Mouse (Mus musculus) gastrocnemius, adult 2 months (tissue): ENCODE data around the gene Iqce. TPM values are rescaled to one million over a fixed set of nuclear protein-coding genes. Genes with fewer than 3 reads are reported as not detected.

Source experiments
- DNase-seq: peaks from one replicate; pipeline ENCODE4 v3.0.0; 2022
- H3K27ac ChIP-seq: fragments of 200-600 bp; 2 replicates; pipeline ENCODE4 v1.8.1; 2022; ENCODE audit warnings: mild to moderate bottlenecking
- H3K4me3 ChIP-seq: fragments of 200-600 bp; 2 replicates; pipeline ENCODE4 v1.8.1; 2022; ENCODE audit warnings: mild to moderate bottlenecking, moderate library complexity
- CTCF ChIP-seq: fragments of 200-600 bp; IDR thresholded peaks from 2 replicates; pipeline ENCODE4 v1.8.1; 2022; ENCODE audit warnings: antibody characterized with exemption, mild to moderate bottlenecking, moderate library complexity
- intact Hi-C: fragments of 180-260 bp; cut with DNase I; formaldehyde crosslinking; loops from one replicate; pipeline ENCODE4 v1.15.1; 2025
- total RNA-seq, 2 experiments: library from RNA; stranded (reverse); gene quantifications; 2 replicates each; pipeline ENCODE4 v1.2.3; 2021

The Iqce gene
- total RNA-seq, 2 experiments from 2014 or later, result 2.2 to 3.3 TPM

DNA sequence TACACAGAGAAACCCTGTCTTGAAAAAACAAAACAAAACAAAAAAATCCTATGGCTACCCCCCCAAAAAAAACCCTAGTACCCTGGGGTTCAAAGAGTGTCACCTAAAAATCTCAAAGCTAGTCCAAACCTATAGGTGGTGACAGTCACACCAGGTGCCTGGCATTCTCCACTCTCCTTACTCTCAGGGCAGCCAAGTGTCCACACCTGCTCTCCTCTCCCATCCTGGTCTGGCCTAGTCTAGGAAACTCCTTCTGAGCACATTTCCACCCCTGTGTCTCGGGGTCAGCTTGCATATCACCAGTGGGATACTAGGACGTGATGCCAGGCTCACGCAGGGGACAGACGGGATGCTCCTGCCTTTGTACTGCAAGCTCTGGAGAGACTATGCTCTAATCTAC lies 62.9 kb downstream of the Iqce start:
- no peak for TF ChIP-seq CTCF
- DNase-seq, result no peak
- intact Hi-C loops, result no loop called here
- Histone ChIP-seq H3K27ac (peak overlapping the region; percentile 79), H3K4me3 (peak overlapping the region; percentile 21; the same call in 1 of the 2 replicates)

DNA sequence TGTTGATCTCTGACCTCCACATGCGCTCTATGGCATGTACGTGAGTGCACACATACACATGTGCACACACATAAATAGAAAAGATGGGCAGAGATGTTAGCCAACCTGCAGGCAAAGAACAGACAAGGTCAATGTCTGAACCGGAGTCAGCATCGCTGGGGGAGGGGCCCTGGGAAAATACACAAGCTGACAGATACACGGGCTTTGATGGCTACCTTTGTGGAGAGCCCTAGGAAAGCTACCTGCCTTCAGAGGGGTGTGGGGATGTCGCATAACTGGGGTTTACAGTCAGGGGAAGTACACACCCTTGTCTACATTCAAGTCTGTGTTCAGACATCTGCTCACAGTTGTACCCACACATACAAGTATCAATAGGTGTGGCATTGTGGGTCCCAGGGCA lies 63.7 kb downstream of the Iqce start:
- intact Hi-C loops, result no loop called here
- TF ChIP-seq CTCF, result no peak
- DNase-seq, result no peak
- Histone ChIP-seq H3K4me3 (no peak overlapping the region), H3K27ac (no peak overlapping the region)

DNA sequence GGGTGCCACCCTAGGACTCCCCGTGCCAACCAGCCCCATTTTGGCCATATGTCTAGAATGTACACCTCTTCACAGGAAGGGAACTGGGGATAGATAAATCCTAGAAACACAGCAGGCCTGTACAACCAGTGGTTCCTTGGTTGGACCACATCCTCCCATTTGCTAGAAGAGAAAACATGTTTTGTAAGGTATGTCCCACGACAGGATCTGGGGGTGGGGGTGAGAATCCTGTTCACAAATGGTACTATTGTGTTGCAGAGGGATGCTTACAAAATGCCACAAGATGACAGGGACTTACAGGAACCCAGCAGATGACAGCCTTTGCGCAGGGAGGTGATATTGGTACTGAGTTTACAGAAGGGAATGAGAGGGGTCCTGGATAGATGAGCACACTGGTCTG lies 64.2 kb downstream of the Iqce start:
- Histone ChIP-seq H3K4me3 (no peak overlapping the region), H3K27ac (peak overlapping the region; percentile 44; the same call in 1 of the 2 replicates)
- intact Hi-C loops, result no loop called here
- TF ChIP-seq CTCF, result no peak
- DNase-seq, result no peak

DNA sequence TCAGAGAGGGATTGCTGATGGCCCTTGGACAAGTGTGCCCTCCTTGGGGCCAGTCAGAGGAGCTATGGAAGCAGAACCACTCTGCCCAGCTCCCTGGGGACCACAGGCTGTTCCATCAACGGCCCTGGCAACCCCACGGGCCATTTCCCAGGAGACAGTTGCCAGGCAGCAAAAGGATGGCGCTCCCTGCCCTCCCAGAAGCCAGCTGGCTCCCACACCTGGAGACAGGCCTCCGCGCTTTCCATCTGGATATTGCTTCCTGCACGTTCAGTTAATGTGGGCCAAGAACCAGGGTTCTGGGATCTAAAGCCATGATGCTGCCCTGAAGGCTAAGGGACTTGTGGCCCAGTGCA lies 65.1 kb downstream of the Iqce start:
- no peak overlapping the region for H3K4me3 ChIP-seq
- H3K27ac ChIP-seq, result peak overlapping the region; percentile 44; the same call in 1 of the 2 replicates
- TF ChIP-seq CTCF, result no peak
- peak; percentile 62 for DNase-seq
- intact Hi-C loops, result no loop called here

DNA sequence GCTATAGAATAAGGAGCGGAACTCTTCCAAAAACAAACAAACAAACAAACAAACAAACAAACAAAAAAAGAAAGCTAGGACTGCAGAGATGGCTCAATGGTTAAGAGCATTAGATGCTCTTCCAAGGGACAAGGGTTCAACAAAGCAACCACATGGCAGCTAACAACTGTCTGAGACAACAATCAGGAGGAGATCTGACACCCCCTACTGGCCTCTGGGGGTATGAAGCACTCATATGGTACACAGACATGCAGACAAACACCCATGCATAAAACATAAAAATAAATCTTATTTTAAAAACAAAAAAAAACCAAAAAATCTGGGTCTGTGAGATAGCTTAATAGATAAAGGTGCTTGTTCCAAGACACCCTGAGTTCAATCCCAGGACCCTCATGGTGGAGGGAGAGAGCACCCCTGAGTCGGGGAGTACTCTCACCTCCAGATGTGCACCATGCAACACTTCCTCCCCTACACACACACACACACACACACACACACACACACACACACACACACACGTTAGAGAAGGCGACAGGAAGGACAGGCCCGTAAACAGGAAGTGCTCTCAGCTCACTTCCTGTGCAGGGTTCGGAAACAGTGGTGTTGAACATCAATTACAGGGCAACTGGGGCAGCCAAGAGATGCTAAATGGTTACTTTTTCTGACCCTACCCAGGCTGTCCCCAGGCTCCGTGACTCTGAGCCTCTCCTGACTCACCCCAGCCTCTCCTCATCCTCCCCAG lies 65.7 kb downstream of the Iqce start:
- H3K27ac ChIP-seq, result peak overlapping the region; percentile 44; the same call in 1 of the 2 replicates
- peak; percentile 12; the same call in 1 of the 2 replicates for TF ChIP-seq CTCF
- no peak overlapping the region for H3K4me3 ChIP-seq
- intact Hi-C loops, result no loop called here
- no peak for DNase-seq

DNA sequence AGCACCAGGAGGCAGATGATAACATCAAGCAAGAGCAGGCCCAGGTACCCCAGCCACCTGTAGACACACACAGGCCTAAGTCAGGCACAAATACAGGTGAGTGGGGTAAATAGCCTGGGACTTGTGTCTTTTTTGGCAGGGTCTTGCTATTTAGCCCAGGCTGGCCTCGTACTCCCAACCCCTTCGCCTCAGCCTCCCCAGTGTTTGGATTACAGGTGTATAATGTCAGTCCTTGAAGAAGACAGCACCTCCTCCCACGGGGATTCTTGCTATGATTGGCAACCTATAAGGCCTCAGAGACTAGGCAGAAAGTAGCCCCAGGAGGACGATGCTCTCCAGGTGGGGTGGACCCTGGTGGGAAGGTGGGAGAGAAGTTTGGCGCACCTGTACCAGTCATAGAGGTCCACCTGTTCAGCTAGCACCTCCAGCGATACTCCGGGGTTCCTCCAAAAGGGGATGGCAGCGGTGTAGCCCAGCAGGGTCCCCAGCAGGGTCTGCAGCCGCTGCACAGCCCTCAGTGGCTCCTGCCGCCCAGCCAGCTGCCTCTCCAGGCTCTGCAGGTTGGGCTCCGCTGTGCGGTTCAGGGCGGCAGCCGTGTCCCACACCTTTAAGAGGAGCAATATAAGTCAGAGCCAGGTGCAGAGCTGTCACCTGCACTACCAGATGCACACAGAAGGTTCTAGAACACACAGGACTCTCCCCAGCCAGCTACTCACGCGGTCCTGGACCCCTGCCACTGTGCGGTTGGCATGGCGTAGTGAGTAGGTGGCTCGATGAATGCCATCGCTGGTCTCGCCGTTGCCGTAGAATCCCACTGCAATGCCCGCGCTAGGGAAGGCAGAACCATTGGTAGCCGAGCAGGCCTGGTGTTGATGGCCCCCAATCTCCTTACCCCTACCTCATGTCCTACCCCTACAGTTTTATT lies 67.1 kb downstream of the Iqce start:
- no peak for TF ChIP-seq CTCF
- Histone ChIP-seq H3K27ac (no peak overlapping the region), H3K4me3 (no peak overlapping the region)
- intact Hi-C loops, result no loop called here
- DNase-seq, result no peak

DNA sequence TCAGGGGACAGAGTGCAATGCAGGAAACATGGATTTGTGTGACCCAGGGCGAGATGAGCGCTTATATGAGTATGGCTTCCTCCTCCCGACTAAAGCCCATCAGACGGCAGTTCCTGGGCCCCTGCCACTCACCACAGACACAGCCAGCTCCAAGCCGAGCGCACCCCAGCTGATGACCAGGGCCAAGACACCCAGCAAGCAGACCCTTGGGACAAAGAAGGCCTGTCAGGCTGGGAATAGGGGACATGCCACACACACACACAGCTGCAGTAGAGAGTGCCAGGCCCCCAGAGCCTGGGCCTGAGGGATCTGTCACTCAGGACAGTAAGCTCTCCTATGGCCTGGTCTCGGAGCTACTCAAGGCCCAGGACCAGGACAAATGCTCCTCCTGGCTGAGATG lies 68.7 kb downstream of the Iqce start:
- TF ChIP-seq CTCF, result no peak
- intact Hi-C loops, result no loop called here
- DNase-seq, result no peak
- H3K4me3 ChIP-seq, result no peak overlapping the region
- H3K27ac ChIP-seq, result no peak overlapping the region

DNA sequence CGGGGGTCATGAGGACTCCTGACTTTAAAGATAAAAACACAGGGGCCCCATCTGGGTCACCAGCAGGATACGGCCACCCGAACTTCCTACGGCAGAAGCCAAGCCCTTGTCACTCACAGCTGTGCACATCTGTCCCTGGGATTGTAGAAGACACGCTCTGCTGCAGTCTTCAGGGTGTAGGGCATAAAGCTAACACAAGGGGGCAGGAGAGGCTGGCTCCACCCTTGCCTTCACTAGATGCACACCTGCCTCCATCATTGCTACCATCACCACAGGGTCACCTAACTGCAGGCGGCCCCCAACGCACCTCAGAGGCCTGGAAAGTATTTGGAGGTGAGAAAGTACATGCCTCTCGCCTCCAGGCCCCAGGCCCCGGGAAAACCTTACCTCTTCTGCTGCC lies 73.2 kb downstream of the Iqce start:
- Histone ChIP-seq H3K27ac (no peak overlapping the region), H3K4me3 (no peak overlapping the region)
- intact Hi-C loops, result loop anchor here (5.0 kb wide), 1 partner anchor 33 kb away; no protein-coding TSS in a partner anchor
- TF ChIP-seq CTCF, result peak; percentile 64
- no peak for DNase-seq

DNA sequence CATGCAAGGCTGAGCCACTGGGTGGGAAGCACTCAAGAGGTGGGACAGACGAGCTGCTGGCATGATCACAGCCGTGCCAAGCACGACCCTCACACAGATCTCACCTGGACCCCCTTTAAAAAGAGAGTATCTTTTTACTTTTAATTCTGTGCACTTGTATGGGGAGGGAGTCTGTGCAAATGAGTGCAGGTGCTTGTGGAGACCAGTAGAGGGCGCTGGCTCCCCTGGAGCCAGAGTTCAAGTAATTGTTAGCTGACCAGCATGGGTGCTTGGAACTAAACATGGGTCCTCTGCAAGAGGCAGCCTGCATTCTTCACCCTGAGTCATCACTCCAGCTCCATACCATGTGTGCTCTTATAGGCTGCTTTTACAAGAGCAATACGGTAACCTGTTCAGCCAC lies 74.6 kb downstream of the Iqce start:
- peak; percentile 22; the same call in 1 of the 2 replicates for TF ChIP-seq CTCF
- H3K4me3 ChIP-seq, result no peak overlapping the region
- DNase-seq, result no peak
- intact Hi-C loops, result loop anchor here (5.0 kb wide), 1 partner anchor 35 kb away; no protein-coding TSS in a partner anchor
- no peak overlapping the region for H3K27ac ChIP-seq

DNA sequence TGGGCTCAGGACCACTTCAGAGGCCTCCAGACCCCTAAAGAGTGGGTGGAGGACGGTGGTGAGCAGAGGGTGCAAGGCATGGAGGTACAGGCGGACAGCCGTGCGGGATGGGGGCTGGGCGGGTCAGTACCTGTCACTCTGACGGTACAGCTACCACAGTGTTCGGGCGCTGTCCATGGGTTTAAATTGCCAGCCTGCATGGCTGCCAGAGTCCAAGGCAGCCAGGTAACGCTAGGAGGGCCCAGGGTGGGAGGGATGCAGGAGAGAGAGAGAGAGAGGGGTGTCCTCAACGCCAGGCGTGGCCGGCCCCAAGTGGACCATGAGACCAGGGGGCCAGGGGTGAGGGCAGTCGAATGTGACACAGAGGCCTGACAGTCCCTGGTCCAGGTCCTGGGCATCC lies 77.2 kb downstream of the Iqce start:
- Histone ChIP-seq H3K27ac (no peak overlapping the region), H3K4me3 (no peak overlapping the region)
- TF ChIP-seq CTCF, result no peak
- intact Hi-C loops, result loop anchor here (5.0 kb wide), 1 partner anchor 37 kb away; no protein-coding TSS in a partner anchor
- DNase-seq, result no peak

DNA sequence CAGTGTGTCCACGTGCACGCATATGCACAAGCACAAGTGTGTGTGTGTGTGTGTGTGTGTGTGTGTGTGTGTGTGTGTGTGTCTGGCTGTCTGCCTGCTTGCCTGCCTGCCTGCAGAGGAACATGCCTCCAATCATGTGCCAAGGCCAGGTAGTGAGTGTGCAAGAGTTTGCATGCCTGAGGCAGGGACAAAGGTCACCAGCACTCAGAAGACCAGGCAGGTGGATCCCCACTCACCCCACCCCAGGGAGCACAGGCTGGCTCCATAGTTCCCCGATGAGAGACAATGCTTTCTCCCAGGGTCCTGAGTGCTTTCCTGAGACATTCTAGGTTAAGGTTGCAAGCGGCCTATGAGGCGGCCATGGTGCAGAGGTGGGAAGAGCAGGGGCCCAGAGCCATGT lies 77.9 kb downstream of the Iqce start:
- no peak overlapping the region for H3K4me3 ChIP-seq
- intact Hi-C loops, result no loop called here
- no peak overlapping the region for H3K27ac ChIP-seq
- TF ChIP-seq CTCF, result no peak
- no peak for DNase-seq

DNA sequence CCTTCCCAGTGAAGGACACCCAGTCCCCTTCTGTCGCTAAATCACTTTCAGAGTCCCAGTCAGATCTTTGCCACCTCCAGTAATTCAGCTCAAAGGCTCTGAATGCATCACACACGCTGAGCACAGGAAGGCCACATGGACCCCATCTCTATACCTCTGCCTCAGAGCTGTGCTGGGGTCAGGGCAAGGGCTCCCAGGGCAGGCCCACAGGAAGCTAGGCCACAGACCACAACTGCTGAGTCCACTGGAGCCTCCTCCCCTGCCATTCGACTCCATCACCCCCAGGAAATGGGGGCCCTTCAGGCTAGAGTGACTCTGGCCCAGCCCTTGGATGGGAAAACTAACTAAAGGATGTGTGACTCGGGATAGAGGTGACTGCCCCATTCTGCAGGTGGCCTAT lies 78.4 kb downstream of the Iqce start:
- DNase-seq, result no peak
- TF ChIP-seq CTCF, result no peak
- Histone ChIP-seq H3K4me3 (no peak overlapping the region), H3K27ac (no peak overlapping the region)
- intact Hi-C loops, result no loop called here

DNA sequence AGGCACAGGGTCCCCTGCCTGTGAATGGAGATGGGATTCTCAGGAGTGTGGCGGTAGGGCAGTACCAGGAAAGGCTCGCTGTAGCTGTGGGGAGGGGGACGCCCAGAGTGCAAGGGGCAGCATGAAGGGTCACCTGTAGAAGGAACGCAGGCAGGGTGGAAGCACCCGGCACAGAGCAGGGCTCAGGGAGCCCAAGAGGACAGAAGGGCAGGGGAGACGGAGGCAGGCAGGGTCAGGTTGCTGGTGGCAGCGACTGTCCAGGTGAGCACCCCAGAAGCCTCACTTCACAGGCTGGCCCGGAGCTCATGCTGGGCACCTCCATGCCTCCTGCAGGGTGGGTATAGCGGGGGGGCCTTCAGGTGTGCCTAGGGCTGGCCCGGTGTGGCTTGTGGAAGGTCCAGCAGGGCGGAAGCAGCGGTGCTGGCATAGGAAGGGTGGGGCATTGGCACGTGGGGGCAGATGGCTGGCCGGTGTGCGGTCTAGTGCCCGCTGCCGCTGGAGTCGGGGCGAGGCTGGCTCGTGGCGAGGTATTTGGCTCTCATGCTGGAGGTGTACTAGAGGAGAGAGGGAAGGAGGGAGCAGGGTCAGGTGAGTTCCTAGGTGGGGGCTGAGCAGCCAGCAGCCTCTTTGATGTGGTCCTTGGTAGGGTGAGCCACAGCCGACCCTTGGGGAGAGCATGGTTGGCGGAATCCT lies 79.1 kb downstream of the Iqce start:
- H3K27ac ChIP-seq, result no peak overlapping the region
- no peak for DNase-seq
- TF ChIP-seq CTCF, result no peak
- H3K4me3 ChIP-seq, result no peak overlapping the region
- intact Hi-C loops, result no loop called here
